Mouse (Mus musculus): Measurements from ENCODE around the gene Fam49a. TPM values are rescaled to one million over a fixed set of nuclear protein-coding genes. Genes with fewer than 3 reads are reported as not detected.

Gene Fam49a
- total and polyA plus RNA-seq, 3 experiments, result 4.1 to 9.8 (median 7.1) TPM

DNA sequence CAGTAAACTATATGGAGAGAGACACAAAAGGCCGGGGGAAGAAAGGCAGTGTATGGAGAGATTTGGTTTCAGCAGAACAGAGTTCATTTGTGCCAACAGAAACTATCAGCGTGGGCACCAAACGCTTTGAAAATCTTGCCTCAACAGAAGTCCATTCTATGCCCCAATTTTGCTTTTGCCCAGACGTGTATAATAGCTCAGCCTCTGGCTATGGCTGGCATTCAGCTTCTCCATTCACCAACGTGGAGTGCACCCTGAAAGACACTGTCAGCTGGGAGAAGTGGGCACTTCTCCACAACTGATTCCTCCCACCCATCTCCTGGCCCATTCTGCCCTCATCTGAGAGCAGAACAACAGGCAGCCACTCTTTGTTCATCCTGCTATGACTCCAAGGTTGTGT, 163.2 kb downstream of the Fam49a start:
- H3K4me3 ChIP-seq, result no peak overlapping the region
- no peak overlapping the region for H3K27ac ChIP-seq
- H3K4me1 ChIP-seq (ENCODE audit: control insufficient read depth, insufficient read depth, low read length), result no peaks in the 10 kb centered on the region
- no peaks in the 10 kb centered on the region for H3K27me3 ChIP-seq (ENCODE audit: control insufficient read depth, insufficient read depth, low read length)
- WGBS, result 76% methylated on average over 5 of the region's 5 CpGs
- H3K9ac ChIP-seq (ENCODE audit: low read depth, low read length), result no peak overlapping the region
- DNase-seq, result no peak
- no peaks in the 10 kb centered on the region for H3K79me2 ChIP-seq (replicated peaks; ENCODE audit: control insufficient read depth, insufficient read depth, low read length)
- TF ChIP-seq EP300 (IDR thresholded peaks at IDR 0.05; ENCODE audit: insufficient read depth, low read depth, low read length), result no peak
- no peak for TF ChIP-seq POLR2A (IDR thresholded peaks at IDR 0.05; ENCODE audit: insufficient read depth, low read depth, low read length)
- no peak for TF ChIP-seq CTCF (IDR thresholded peaks at IDR 0.05)
- H3K36me3 ChIP-seq (ENCODE audit: control insufficient read depth, insufficient read depth, low read length), result no peaks in the 10 kb centered on the region
- intact Hi-C loops (cut with DNase I), result no loop called here

DNA sequence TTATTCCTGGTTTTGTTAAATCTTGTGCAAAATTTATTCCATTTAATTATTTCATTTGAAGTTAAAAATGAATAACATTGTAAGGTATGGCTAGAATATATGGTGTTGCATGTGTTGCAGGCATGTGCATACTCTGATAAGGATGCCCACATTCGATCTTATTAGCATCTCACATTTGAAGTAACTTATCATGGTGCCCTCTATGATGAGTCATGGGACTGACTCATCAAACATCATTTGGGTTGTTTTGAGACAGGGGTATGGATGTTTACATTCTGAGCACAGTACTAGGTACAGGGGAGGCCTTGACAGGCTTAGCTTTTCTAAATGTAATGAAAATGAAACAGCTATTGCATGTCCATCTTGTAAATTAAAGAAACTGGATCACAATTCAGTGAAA, 165.3 kb downstream of the Fam49a start:
- H3K36me3 ChIP-seq (ENCODE audit: control insufficient read depth, insufficient read depth, low read length), result no peaks in the 10 kb centered on the region
- H3K4me1 ChIP-seq (ENCODE audit: control insufficient read depth, insufficient read depth, low read length), result no peaks in the 10 kb centered on the region
- no peak overlapping the region for H3K4me3 ChIP-seq
- 69% methylated on average over 1 of the region's 1 CpGs for WGBS
- no peaks in the 10 kb centered on the region for H3K79me2 ChIP-seq (replicated peaks; ENCODE audit: control insufficient read depth, insufficient read depth, low read length)
- no peak for DNase-seq
- no peaks in the 10 kb centered on the region for H3K27me3 ChIP-seq (ENCODE audit: control insufficient read depth, insufficient read depth, low read length)
- intact Hi-C loops (cut with DNase I), result no loop called here
- TF ChIP-seq CTCF (IDR thresholded peaks at IDR 0.05), result no peak
- no peak for TF ChIP-seq POLR2A (IDR thresholded peaks at IDR 0.05; ENCODE audit: insufficient read depth, low read depth, low read length)
- TF ChIP-seq EP300 (IDR thresholded peaks at IDR 0.05; ENCODE audit: insufficient read depth, low read depth, low read length), result no peak
- no peak overlapping the region for H3K9ac ChIP-seq (ENCODE audit: low read depth, low read length)
- H3K27ac ChIP-seq, result no peak overlapping the region

DNA sequence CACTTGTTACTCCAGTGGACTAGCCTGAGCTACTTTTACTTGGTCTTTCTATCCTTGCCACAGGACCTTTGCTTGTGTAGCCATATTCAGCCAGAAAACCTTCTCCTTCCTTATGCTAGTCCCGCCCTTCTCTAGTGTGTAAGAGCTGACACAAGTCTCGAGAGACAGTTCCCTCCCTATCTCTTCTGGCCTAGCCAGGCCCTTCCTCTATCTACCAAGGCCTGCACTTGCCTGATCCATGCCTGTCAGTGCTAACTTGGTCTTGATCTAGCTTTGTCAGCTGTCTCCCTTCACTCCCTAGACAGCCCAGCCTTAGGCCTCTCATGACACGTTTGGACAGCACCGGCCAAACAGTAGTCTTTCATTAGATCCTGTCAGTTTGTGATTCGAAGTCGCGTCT, 166.9 kb downstream of the Fam49a start:
- Histone ChIP-seq H3K27ac (no peak overlapping the region), H3K79me2 (replicated peaks; ENCODE audit: control insufficient read depth, insufficient read depth, low read length) (no peaks in the 10 kb centered on the region), H3K4me3 (no peak overlapping the region), H3K27me3 (ENCODE audit: control insufficient read depth, insufficient read depth, low read length) (no peaks in the 10 kb centered on the region), H3K4me1 (ENCODE audit: control insufficient read depth, insufficient read depth, low read length) (no peaks in the 10 kb centered on the region), H3K9ac (ENCODE audit: low read depth, low read length) (no peak overlapping the region), H3K36me3 (ENCODE audit: control insufficient read depth, insufficient read depth, low read length) (no peaks in the 10 kb centered on the region)
- no peak for DNase-seq
- intact Hi-C loops (cut with DNase I), result no loop called here
- TF ChIP-seq POLR2A (IDR thresholded peaks at IDR 0.05; ENCODE audit: insufficient read depth, low read depth, low read length), result no peak
- TF ChIP-seq CTCF (IDR thresholded peaks at IDR 0.05), result no peak
- TF ChIP-seq EP300 (IDR thresholded peaks at IDR 0.05; ENCODE audit: insufficient read depth, low read depth, low read length), result no peak
- 67% methylated on average over 7 of the region's 7 CpGs for WGBS
